Mouse (Mus musculus): ENCODE data around the gene Sec14l2. TPM values are rescaled to one million over a fixed set of nuclear protein-coding genes. Genes with fewer than 3 reads are reported as not detected.
"Not testable (repeated sequence)": the region's sequence is repeated elsewhere in the genome, so short reads cannot be mapped to it uniquely, and the experiment has no call there.

Gene Sec14l2
- polyA plus RNA-seq, 1 experiment from 2014 or later: 12.0 TPM

GRCm38 (mm10) chr11:4134986-4135935 is 12.0 kb upstream of the Sec14l2 start, which contains the start of gene Rnf215:
TSS of gene Rnf215 (plus strand) at chr11:4135202.
- H3K27ac ChIP-seq (ENCODE audit: low read length): peak within 1 kb of the TSS; percentile 82
- H3K27me3 ChIP-seq (ENCODE audit: control insufficient read depth, insufficient read depth, low read depth, low read length): no peaks in the 10 kb centered on the region
- H3K36me3 ChIP-seq (ENCODE audit: control insufficient read depth, insufficient read depth): no peaks in the 10 kb centered on the region
- H3K9me3 ChIP-seq (replicated peaks; ENCODE audit: control insufficient read depth, low read length): no peaks in the 10 kb centered on the region
- peak within 1 kb of the TSS; percentile 89 for H3K4me3 ChIP-seq (ENCODE audit: low read depth, low read length)
- peaks cover 11% of the 10 kb centered on the region for H3K4me1 ChIP-seq (ENCODE audit: control insufficient read depth, low read depth, low read length)
- WGBS (ENCODE audit: insufficient replicate concordance): 3% methylated on average over 65 of the region's 66 CpGs
- ATAC-seq (ENCODE audit: low read depth): peak; percentile 96
- H3K4me2 ChIP-seq (ENCODE audit: low read depth, low read length): peak within 1 kb of the TSS; percentile 92
- peak within 1 kb of the TSS; percentile 92 for H3K9ac ChIP-seq (ENCODE audit: low read depth, low read length)

- 46% methylated on average over 6 of the region's 6 CpGs for WGBS (ENCODE audit: insufficient replicate concordance)
Observed at GRCm38 (mm10) chr11:4134400-4134799, 11.2 kb upstream of the Sec14l2 start.

GRCm38 (mm10) chr11:4133450-4133849 is 10.2 kb upstream of the Sec14l2 start:
- Histone ChIP-seq H3K9me3 (replicated peaks; ENCODE audit: control insufficient read depth, low read length) (no peaks in the 10 kb centered on the region), H3K27me3 (ENCODE audit: control insufficient read depth, insufficient read depth, low read depth, low read length) (no peaks in the 10 kb centered on the region), H3K4me2 (ENCODE audit: low read depth, low read length) (no peak overlapping the region), H3K4me3 (ENCODE audit: low read depth, low read length) (no peak overlapping the region), H3K36me3 (ENCODE audit: control insufficient read depth, insufficient read depth) (no peaks in the 10 kb centered on the region), H3K27ac (ENCODE audit: low read length) (no peak overlapping the region), H3K4me1 (ENCODE audit: control insufficient read depth, low read depth, low read length) (peaks cover 11% of the 10 kb centered on the region), H3K9ac (ENCODE audit: low read depth, low read length) (no peak overlapping the region)
- 48% methylated on average over 3 of the region's 3 CpGs for WGBS (ENCODE audit: insufficient replicate concordance)
- ATAC-seq (ENCODE audit: low read depth): no peak

More at GRCm38 (mm10) chr11:4134400-4134799, 11.2 kb upstream of the Sec14l2 start:
- Histone ChIP-seq H3K27ac (ENCODE audit: low read length) (no peak overlapping the region), H3K4me3 (ENCODE audit: low read depth, low read length) (peak overlapping the region; percentile 89), H3K27me3 (ENCODE audit: control insufficient read depth, insufficient read depth, low read depth, low read length) (no peaks in the 10 kb centered on the region), H3K9me3 (replicated peaks; ENCODE audit: control insufficient read depth, low read length) (no peaks in the 10 kb centered on the region), H3K36me3 (ENCODE audit: control insufficient read depth, insufficient read depth) (no peaks in the 10 kb centered on the region), H3K4me1 (ENCODE audit: control insufficient read depth, low read depth, low read length) (peaks cover 11% of the 10 kb centered on the region), H3K9ac (ENCODE audit: low read depth, low read length) (no peak overlapping the region), H3K4me2 (ENCODE audit: low read depth, low read length) (peak overlapping the region; percentile 92)
- no peak for ATAC-seq (ENCODE audit: low read depth)

GRCm38 (mm10) chr11:4128461-4128860 is 5.2 kb upstream of the Sec14l2 start:
- H3K4me1 ChIP-seq (ENCODE audit: control insufficient read depth, low read depth, low read length); H3K4me3 ChIP-seq (ENCODE audit: low read depth, low read length): not testable (repeated sequence)
- WGBS (ENCODE audit: insufficient replicate concordance): 37% methylated on average over 4 of the region's 4 CpGs

GRCm38 (mm10) chr11:4127059-4127458 is 3.8 kb upstream of the Sec14l2 start:
- no peaks in the 10 kb centered on the region for H3K9me3 ChIP-seq (replicated peaks; ENCODE audit: control insufficient read depth, low read length)
- ATAC-seq (ENCODE audit: low read depth): no peak
- no peak overlapping the region for H3K4me3 ChIP-seq (ENCODE audit: low read depth, low read length)
- H3K36me3 ChIP-seq (ENCODE audit: control insufficient read depth, insufficient read depth): no peaks in the 10 kb centered on the region
- H3K27me3 ChIP-seq (ENCODE audit: control insufficient read depth, insufficient read depth, low read depth, low read length): no peaks in the 10 kb centered on the region
- H3K27ac ChIP-seq (ENCODE audit: low read length): no peak overlapping the region
- peaks cover 5% of the 10 kb centered on the region for H3K4me1 ChIP-seq (ENCODE audit: control insufficient read depth, low read depth, low read length)
- no peak overlapping the region for H3K4me2 ChIP-seq (ENCODE audit: low read depth, low read length)
- 80% methylated on average over 1 of the region's 1 CpGs for WGBS (ENCODE audit: insufficient replicate concordance)
- H3K9ac ChIP-seq (ENCODE audit: low read depth, low read length): no peak overlapping the region

More at GRCm38 (mm10) chr11:4128461-4128860, 5.2 kb upstream of the Sec14l2 start:
- H3K36me3 ChIP-seq (ENCODE audit: control insufficient read depth, insufficient read depth); H3K4me2 ChIP-seq (ENCODE audit: low read depth, low read length); H3K9ac ChIP-seq (ENCODE audit: low read depth, low read length); H3K9me3 ChIP-seq (replicated peaks; ENCODE audit: control insufficient read depth, low read length); H3K27me3 ChIP-seq (ENCODE audit: control insufficient read depth, insufficient read depth, low read depth, low read length); H3K27ac ChIP-seq (ENCODE audit: low read length): not testable (repeated sequence)
- ATAC-seq (ENCODE audit: low read depth): peak; percentile 72

- 49% methylated on average over 5 of the region's 5 CpGs for WGBS (ENCODE audit: insufficient replicate concordance)
- no peak overlapping the region for H3K4me3 ChIP-seq (ENCODE audit: low read depth, low read length)
- H3K27ac ChIP-seq (ENCODE audit: low read length): no peak overlapping the region
- H3K9ac ChIP-seq (ENCODE audit: low read depth, low read length): no peak overlapping the region
- ATAC-seq (ENCODE audit: low read depth): no peak
- no peaks in the 10 kb centered on the region for H3K36me3 ChIP-seq (ENCODE audit: control insufficient read depth, insufficient read depth)
- no peak overlapping the region for H3K4me2 ChIP-seq (ENCODE audit: low read depth, low read length)
- H3K4me1 ChIP-seq (ENCODE audit: control insufficient read depth, low read depth, low read length): peaks cover 8% of the 10 kb centered on the region
- H3K27me3 ChIP-seq (ENCODE audit: control insufficient read depth, insufficient read depth, low read depth, low read length): peaks cover 18% of the 10 kb centered on the region
- no peaks in the 10 kb centered on the region for H3K9me3 ChIP-seq (replicated peaks; ENCODE audit: control insufficient read depth, low read length)
Observed at GRCm38 (mm10) chr11:4123922-4124321, 707 bp upstream of the Sec14l2 start.

- H3K4me2 ChIP-seq (ENCODE audit: low read depth, low read length): no peak overlapping the region
- H3K27ac ChIP-seq (ENCODE audit: low read length): no peak overlapping the region
- no peaks in the 10 kb centered on the region for H3K9me3 ChIP-seq (replicated peaks; ENCODE audit: control insufficient read depth, low read length)
- WGBS (ENCODE audit: insufficient replicate concordance): 43% methylated on average over 5 of the region's 5 CpGs
- ATAC-seq (ENCODE audit: low read depth): no peak
- H3K36me3 ChIP-seq (ENCODE audit: control insufficient read depth, insufficient read depth): no peaks in the 10 kb centered on the region
- peaks cover 23% of the 10 kb centered on the region for H3K4me1 ChIP-seq (ENCODE audit: control insufficient read depth, low read depth, low read length)
- no peak overlapping the region for H3K9ac ChIP-seq (ENCODE audit: low read depth, low read length)
- no peak overlapping the region for H3K4me3 ChIP-seq (ENCODE audit: low read depth, low read length)
- peaks cover 35% of the 10 kb centered on the region for H3K27me3 ChIP-seq (ENCODE audit: control insufficient read depth, insufficient read depth, low read depth, low read length)
Observed at GRCm38 (mm10) chr11:4122226-4122625, 989 bp downstream of the Sec14l2 start.

GRCm38 (mm10) chr11:4121691-4122090 is 1.5 kb downstream of the Sec14l2 start:
- H3K27me3 ChIP-seq (ENCODE audit: control insufficient read depth, insufficient read depth, low read depth, low read length): peaks cover 35% of the 10 kb centered on the region
- H3K27ac ChIP-seq (ENCODE audit: low read length): no peak overlapping the region
- WGBS (ENCODE audit: insufficient replicate concordance): 64% methylated on average over 3 of the region's 3 CpGs
- no peak for ATAC-seq (ENCODE audit: low read depth)
- H3K4me1 ChIP-seq (ENCODE audit: control insufficient read depth, low read depth, low read length): peaks cover 29% of the 10 kb centered on the region
- H3K9ac ChIP-seq (ENCODE audit: low read depth, low read length): no peak overlapping the region
- no peaks in the 10 kb centered on the region for H3K36me3 ChIP-seq (ENCODE audit: control insufficient read depth, insufficient read depth)
- H3K4me3 ChIP-seq (ENCODE audit: low read depth, low read length): no peak overlapping the region
- no peaks in the 10 kb centered on the region for H3K9me3 ChIP-seq (replicated peaks; ENCODE audit: control insufficient read depth, low read length)
- no peak overlapping the region for H3K4me2 ChIP-seq (ENCODE audit: low read depth, low read length)

GRCm38 (mm10) chr11:4119635-4120034 is 3.6 kb downstream of the Sec14l2 start:
- peaks cover 36% of the 10 kb centered on the region for H3K4me1 ChIP-seq (ENCODE audit: control insufficient read depth, low read depth, low read length)

More at GRCm38 (mm10) chr11:4119635-4120034, 3.6 kb downstream of the Sec14l2 start:
- no peak overlapping the region for H3K27ac ChIP-seq (ENCODE audit: low read length)
- H3K9me3 ChIP-seq (replicated peaks; ENCODE audit: control insufficient read depth, low read length): no peaks in the 10 kb centered on the region
- no peak overlapping the region for H3K9ac ChIP-seq (ENCODE audit: low read depth, low read length)
- no peaks in the 10 kb centered on the region for H3K36me3 ChIP-seq (ENCODE audit: control insufficient read depth, insufficient read depth)
- WGBS (ENCODE audit: insufficient replicate concordance): 16% methylated on average over 5 of the region's 5 CpGs
- H3K4me3 ChIP-seq (ENCODE audit: low read depth, low read length): no peak overlapping the region
- no peak overlapping the region for H3K4me2 ChIP-seq (ENCODE audit: low read depth, low read length)
- ATAC-seq (ENCODE audit: low read depth): 0 out of 2 replicates have a peak, but pooled peaks have one; percentile 7
- H3K27me3 ChIP-seq (ENCODE audit: control insufficient read depth, insufficient read depth, low read depth, low read length): peaks cover 35% of the 10 kb centered on the region

Measured in liver, embryonic 16.5 days (tissue).